Mouse (Mus musculus) hindbrain, embryonic 16.5 days (tissue): ENCODE results near the gene Aplp2. TPM values are rescaled to one million over a fixed set of nuclear protein-coding genes. Genes with fewer than 3 reads are reported as not detected.

Source experiments
- ATAC-seq: fragments of 200-750 bp; cut with Nextera tagmentation; 2 replicates; pipeline ENCODE4 v1.8.0; 2017; ENCODE audit warnings: moderate TSS enrichment, moderate library complexity
- H3K27ac ChIP-seq: fragments of 300-500 bp; sonication (generic); 2 replicates; pipeline ENCODE4 v1.5.1; 2014; ENCODE audit warnings: low read depth, mild to moderate bottlenecking, control low read depth, low read length, moderate library complexity
- H3K27me3 ChIP-seq: fragments of 300-500 bp; sonication (generic); replicated peaks from 2 replicates; pipeline ENCODE4 v1.6.1; 2014; ENCODE audit warnings: low read length; ENCODE audit not compliant: control insufficient read depth, insufficient read depth
- H3K36me3 ChIP-seq: fragments of 300-500 bp; sonication (generic); 2 replicates; pipeline ENCODE4 v1.6.1; 2014; ENCODE audit warnings: mild to moderate bottlenecking, low read length, moderate library complexity, mixed read lengths; ENCODE audit not compliant: control insufficient read depth, insufficient read depth
- H3K4me1 ChIP-seq: fragments of 300-500 bp; sonication (generic); 2 replicates; pipeline ENCODE4 v1.6.1; 2014; ENCODE audit warnings: low read depth, low read length; ENCODE audit not compliant: control insufficient read depth, insufficient read depth
- H3K4me2 ChIP-seq: fragments of 300-500 bp; sonication (generic); 2 replicates; pipeline ENCODE4 v1.6.1; 2014; ENCODE audit warnings: mild to moderate bottlenecking, low read length, control low read depth, moderate library complexity
- H3K4me3 ChIP-seq: fragments of 300-500 bp; sonication (generic); 2 replicates; pipeline ENCODE4 v1.5.1; 2014; ENCODE audit warnings: mild to moderate bottlenecking, low read length, control low read depth, moderate library complexity
- H3K9ac ChIP-seq: fragments of 300-500 bp; sonication (generic); 2 replicates; pipeline ENCODE4 v1.6.1; 2014; ENCODE audit warnings: low read depth, mild to moderate bottlenecking, control low read depth, low read length, moderate library complexity
- H3K9me3 ChIP-seq: fragments of 300-500 bp; sonication (generic); 2 replicates; pipeline ENCODE4 v1.6.1; 2014; ENCODE audit warnings: mild to moderate bottlenecking, low read length, moderate library complexity; ENCODE audit not compliant: control insufficient read depth
- WGBS: fragments of 180-500 bp; shearing (Covaris S2); extraction: QIAGEN DNeasy Blood & Tissue Kit; methylation state at CpG from one replicate; pipeline ENCODE4 v1.1.7; 2014; 5-methylcytosine and 5-hydroxymethylcytosine counted together
- polyA plus RNA-seq: library from polyadenylated mRNA; unstranded; fragments of >200 nt; fragmentation: Nextera tagmentation; extraction: Ambion mirVana; gene quantifications from 2 replicates; pipeline ENCODE4 v1.2.1, GENCODE M21; 2015

The Aplp2 gene
- polyA plus RNA-seq, 1 experiment from 2014 or later, result 464 TPM

DNA sequence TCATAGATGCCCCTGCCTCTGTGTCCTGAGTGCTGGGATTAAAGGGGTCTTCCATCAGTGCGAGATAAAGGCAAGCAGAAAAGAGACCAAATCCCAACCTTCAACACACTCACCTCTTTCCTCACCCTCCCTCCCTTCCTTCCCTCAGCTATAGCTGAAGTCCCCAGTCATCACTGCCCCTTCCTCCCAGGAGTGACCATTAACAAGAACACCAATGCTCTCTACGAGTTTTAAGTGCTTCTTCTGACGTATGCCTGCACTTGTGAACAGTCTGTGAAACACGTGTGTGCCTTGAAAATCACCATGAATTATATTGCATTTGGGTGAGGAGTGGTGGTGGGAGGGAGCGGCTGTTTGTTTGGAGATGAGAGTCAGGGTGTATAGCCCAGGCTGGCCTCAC lies 24.5 kb upstream of the Aplp2 start:
- WGBS, result 76% methylated on average over 5 of the region's 5 CpGs
- Histone ChIP-seq H3K27me3 (no peaks in the 10 kb centered on the region), H3K9me3 (no peaks in the 10 kb centered on the region), H3K4me1 (no peaks in the 10 kb centered on the region), H3K36me3 (no peaks in the 10 kb centered on the region), H3K4me3 (no peak overlapping the region), H3K4me2 (no peak overlapping the region), H3K27ac (no peak overlapping the region), H3K9ac (no peak overlapping the region)
- no peak for ATAC-seq

DNA sequence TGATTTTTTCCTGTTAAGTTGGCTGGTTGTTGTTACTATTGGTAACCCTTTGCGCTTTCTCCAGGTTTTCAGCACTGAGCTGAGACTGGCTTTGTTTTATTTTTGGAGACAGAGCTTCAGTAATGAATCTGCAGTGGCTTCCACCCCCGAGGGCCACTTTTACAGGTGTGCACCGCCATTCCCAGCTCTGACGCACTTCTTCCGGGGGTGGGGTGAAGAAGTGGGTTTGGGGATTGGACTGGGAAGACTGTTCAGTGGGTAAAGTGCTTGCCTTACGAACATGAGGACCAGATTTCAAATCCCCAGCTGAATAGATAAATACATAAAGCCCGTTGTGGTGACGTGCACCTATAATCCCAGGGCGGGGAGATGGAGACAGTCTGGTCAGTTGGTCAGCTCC lies 23.9 kb upstream of the Aplp2 start:
- WGBS, result 88% methylated on average over 9 of the region's 9 CpGs
- Histone ChIP-seq H3K4me1 (no peaks in the 10 kb centered on the region), H3K9ac (no peak overlapping the region), H3K4me3 (no peak overlapping the region), H3K9me3 (no peaks in the 10 kb centered on the region), H3K27ac (no peak overlapping the region), H3K36me3 (no peaks in the 10 kb centered on the region), H3K27me3 (no peaks in the 10 kb centered on the region), H3K4me2 (no peak overlapping the region)
- no peak for ATAC-seq

DNA sequence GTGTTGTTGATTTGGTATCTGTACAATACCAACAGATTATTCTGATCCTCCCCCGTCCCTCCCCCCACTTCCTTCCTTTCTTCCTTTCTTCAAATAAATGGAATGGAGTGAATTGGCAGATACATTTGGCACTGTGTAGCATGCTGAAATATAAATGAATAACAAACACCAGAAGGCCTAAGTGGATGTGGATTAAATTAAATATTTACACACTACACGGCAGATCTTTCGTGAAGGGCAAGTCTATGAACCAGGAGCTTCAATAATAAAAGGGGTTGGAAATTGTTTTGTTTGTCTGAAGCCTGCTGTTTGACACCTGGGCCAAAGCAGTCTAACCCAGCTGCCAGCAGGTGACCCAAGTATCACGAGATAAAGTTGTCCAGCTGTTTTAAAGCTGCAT lies 23.4 kb upstream of the Aplp2 start:
- no peaks in the 10 kb centered on the region for H3K4me1 ChIP-seq
- H3K9me3 ChIP-seq, result no peaks in the 10 kb centered on the region
- ATAC-seq, result no peak
- no peak overlapping the region for H3K4me2 ChIP-seq
- no peak overlapping the region for H3K27ac ChIP-seq
- 62% methylated on average over 4 of the region's 4 CpGs for WGBS
- H3K36me3 ChIP-seq, result no peaks in the 10 kb centered on the region
- H3K4me3 ChIP-seq, result no peak overlapping the region
- no peaks in the 10 kb centered on the region for H3K27me3 ChIP-seq
- no peak overlapping the region for H3K9ac ChIP-seq

DNA sequence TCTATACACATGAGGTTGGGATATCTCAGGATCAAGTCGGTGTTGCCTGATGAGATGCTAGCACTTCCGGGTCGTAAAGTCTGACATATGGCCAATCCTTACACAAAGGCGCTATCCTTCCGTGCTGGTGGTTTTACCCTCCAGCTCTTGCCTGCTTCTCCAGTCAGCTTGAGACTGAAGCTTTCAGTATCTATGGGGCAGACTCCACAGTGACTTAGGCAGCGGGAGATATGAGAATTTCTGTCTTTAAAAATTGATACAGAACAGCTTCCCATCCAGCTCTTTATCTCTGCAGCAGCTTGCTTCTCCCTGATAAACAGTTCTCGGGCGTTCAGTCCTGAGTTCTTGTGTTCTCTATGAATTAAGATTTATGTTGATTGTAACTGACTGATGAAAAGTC lies 14.9 kb upstream of the Aplp2 start:
- Histone ChIP-seq H3K27me3 (no peaks in the 10 kb centered on the region), H3K9me3 (no peaks in the 10 kb centered on the region), H3K36me3 (no peaks in the 10 kb centered on the region), H3K4me3 (no peak overlapping the region), H3K9ac (no peak overlapping the region), H3K27ac (no peak overlapping the region), H3K4me2 (no peak overlapping the region), H3K4me1 (no peaks in the 10 kb centered on the region)
- 87% methylated on average over 8 of the region's 8 CpGs for WGBS
- ATAC-seq, result no peak

DNA sequence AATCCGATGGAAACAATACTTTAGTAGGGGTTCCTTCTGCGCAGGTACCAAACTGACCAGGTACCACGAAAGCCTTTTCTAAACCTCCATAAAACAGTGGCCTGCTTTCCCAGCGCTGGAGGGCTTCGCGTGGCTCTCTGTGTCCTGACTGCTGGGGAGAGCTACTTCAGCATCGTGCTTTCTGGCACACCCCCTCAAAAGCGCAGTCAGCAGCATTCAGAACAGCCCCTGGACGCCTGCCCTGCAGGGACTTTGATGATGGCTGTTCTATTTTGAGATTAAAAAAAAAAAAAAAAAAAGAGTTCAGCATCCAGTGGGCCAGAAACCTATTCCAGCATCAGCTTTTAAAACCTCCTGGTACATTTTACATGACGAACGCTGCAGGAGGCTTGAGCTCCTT lies 14.2 kb upstream of the Aplp2 start:
- Histone ChIP-seq H3K4me3 (no peak overlapping the region), H3K27ac (no peak overlapping the region), H3K27me3 (no peaks in the 10 kb centered on the region), H3K36me3 (no peaks in the 10 kb centered on the region), H3K4me2 (no peak overlapping the region), H3K9me3 (no peaks in the 10 kb centered on the region), H3K4me1 (no peaks in the 10 kb centered on the region), H3K9ac (no peak overlapping the region)
- no peak for ATAC-seq
- 77% methylated on average over 11 of the region's 11 CpGs for WGBS

DNA sequence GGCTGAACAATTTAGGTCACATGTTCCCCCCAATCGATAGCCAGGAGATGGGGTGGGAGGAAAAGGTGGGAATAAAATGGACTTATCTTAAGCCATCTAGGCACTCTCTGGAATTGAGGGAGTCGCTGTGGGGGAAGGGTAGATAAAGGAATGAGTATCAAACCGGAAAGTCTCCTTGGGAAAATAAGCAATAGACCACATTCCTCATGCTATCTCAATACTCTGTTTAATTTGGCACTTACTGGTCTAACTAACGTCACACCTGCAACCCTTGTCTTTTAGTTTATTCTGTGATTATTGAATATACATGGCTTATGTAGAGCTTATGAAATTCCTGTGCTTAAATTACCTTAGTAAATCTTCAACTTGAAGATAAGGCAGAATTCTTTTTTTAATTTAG lies 11.9 kb upstream of the Aplp2 start:
- Histone ChIP-seq H3K9ac (no peak overlapping the region), H3K9me3 (no peaks in the 10 kb centered on the region), H3K36me3 (no peaks in the 10 kb centered on the region), H3K4me3 (no peak overlapping the region), H3K27me3 (no peaks in the 10 kb centered on the region), H3K27ac (no peak overlapping the region), H3K4me1 (no peaks in the 10 kb centered on the region), H3K4me2 (no peak overlapping the region)
- ATAC-seq, result no peak
- WGBS, result 80% methylated on average over 4 of the region's 4 CpGs

DNA sequence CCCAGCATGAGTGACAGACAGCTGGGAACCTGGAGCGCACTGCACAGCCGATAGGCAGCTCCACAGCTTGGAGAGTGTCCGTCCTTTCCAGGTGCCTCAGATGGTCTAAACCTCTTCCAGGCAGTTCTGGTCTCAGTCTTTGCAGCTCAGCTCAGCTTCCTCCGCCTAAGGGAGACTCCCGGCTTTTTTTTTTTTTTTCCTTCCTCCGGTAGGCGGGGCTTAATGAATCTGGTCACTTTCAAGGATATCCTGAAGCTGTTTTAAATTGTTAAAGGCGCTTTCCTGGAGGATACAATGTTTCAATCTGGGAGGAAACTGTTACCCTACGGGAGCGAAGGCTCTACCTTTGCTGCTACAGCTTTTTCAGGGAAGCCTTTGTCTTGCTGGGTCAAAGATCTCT lies 9.6 kb upstream of the Aplp2 start:
- Histone ChIP-seq H3K4me3 (no peak overlapping the region), H3K9me3 (no peaks in the 10 kb centered on the region), H3K4me1 (no peaks in the 10 kb centered on the region), H3K4me2 (no peak overlapping the region), H3K27ac (no peak overlapping the region), H3K27me3 (no peaks in the 10 kb centered on the region), H3K36me3 (no peaks in the 10 kb centered on the region), H3K9ac (no peak overlapping the region)
- WGBS, result 33% methylated on average over 10 of the region's 10 CpGs
- ATAC-seq, result no peak

DNA sequence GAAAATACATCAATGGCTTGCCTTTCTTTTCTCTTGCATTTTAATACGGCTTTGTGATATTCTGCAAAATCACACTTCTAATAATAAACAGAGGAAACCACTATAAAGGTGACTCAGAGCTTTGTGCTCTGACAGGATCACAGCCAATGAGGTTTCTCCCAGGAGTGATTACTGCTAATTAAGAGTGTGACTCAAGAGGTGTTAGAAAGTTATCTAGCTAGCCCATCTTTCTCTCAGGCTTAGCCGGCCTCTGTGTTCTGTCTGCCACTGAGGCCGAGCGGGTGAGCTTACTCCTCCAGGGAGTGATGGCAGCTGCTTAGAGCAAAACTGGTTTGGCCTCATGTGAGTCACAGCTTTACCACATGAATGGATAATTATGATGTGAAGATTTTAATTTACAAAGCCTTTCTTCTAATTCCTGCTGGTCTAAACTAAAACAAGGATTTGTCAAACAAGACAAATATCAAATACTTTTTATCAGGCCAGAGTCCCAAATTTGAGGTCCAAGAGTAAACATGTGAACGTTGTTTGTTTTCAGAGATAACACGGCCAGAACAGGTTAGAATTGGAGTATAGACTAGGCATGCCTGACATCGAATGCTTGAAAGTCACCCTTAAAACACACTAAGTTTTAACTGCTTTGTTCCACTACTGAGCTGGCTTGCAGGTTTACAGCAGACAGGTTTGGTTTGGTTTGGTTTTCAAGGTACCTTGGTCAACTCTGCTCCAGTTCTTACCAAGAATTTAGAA lies 6.2 kb upstream of the Aplp2 start:
- Histone ChIP-seq H3K36me3 (no peaks in the 10 kb centered on the region), H3K9me3 (no peaks in the 10 kb centered on the region), H3K4me1 (peaks cover 3% of the 10 kb centered on the region), H3K9ac (no peak overlapping the region), H3K27me3 (no peaks in the 10 kb centered on the region), H3K27ac (no peak overlapping the region), H3K4me3 (no peak overlapping the region), H3K4me2 (no peak overlapping the region)
- ATAC-seq, result no peak
- WGBS, result 75% methylated on average over 7 of the region's 7 CpGs

DNA sequence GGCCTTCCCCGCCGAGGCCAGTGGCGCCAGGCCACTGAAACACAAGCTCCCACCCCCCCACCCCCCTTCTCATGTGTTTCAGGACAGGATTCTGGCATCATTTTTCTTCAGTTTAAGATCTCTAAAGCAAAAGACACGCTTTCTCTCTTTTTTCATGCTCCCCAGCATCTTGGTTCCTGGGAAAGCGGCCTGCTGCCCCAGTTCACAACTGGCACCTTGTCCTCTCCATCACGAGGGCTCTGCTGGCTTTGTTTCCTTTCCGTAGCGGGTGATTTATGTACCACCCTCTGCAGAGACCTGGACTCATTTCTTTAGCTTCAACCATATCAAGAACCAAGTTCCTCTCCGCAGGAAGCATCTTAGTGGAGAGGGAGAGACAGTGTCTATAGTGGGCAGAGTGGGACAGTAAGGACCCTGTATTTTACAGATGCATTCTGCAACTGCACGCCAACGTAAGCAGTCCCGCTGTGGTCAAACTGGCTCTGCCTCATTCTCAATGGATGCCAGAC lies 939 bp upstream of the Aplp2 start:
- H3K4me3 ChIP-seq, result peak overlapping the region; percentile 98
- WGBS, result 17% methylated on average over 12 of the region's 12 CpGs
- H3K4me1 ChIP-seq, result peaks cover 21% of the 10 kb centered on the region
- ATAC-seq, result no peak
- H3K9me3 ChIP-seq, result no peaks in the 10 kb centered on the region
- H3K4me2 ChIP-seq, result peak overlapping the region; percentile 98
- peak overlapping the region; percentile 85 for H3K9ac ChIP-seq
- peak overlapping the region; percentile 92 for H3K27ac ChIP-seq
- no peaks in the 10 kb centered on the region for H3K27me3 ChIP-seq
- H3K36me3 ChIP-seq, result no peaks in the 10 kb centered on the region
